ENCODE assay signal across 9 mouse cellular contexts in genomic region chr17:8340407-8341359, GRCm38 (mm10). TPM values are rescaled to one million over a fixed set of nuclear protein-coding genes. Genes with fewer than 3 reads are reported as not detected.
DNase-seq lines count a peak whose midpoint lies in the region; ATAC-seq lines count a peak whose summit lies in the region.
"Had no signal": no experiment of that assay in that cellular context is flagged by ENCODE, and none has a peak within 500 bp of the region (broad histone marks: within the 10 kb centered on the region; RNA-seq: fewer than 3 reads in every experiment).

No protein-coding gene starts in this region.

- peak; percentile 47 to 61 for DNase-seq in left cerebral cortex, adult 18-20 months (ENCODE audit: low spot score in 2 of 2)
- DNase-seq in left cerebral cortex, adult 11 months (ENCODE audit: low spot score), result no peak
- peak; percentile 79 to 83 for DNase-seq in cerebellum, postnatal 14 days
- DNase-seq in frontal cortex, postnatal 36 days (ENCODE audit: low spot score in 2 of 2), result peak; percentile 64 to 68
- DNase-seq in kidney, postnatal 25 days, result peak; percentile 21 to 40
- peak; percentile 55 for DNase-seq in right cerebral cortex, adult 18-20 months
- DNase-seq in c-Kit-positive CD71-positive TER-119-positive erythroid progenitor cells, embryonic 14.5 days (ENCODE audit: low spot score), result no peak

- H3K36me3 ChIP-seq in lung, embryonic 15.5 days, result no peaks in the 10 kb centered on the region

- peaks cover 44% of the 10 kb centered on the region for H3K27me3 ChIP-seq in lung, embryonic 15.5 days

- peak overlapping the region; percentile 99 for H3K4me2 ChIP-seq in lung, embryonic 15.5 days

- H3K4me1 ChIP-seq in lung, embryonic 15.5 days, result peaks cover 29% of the 10 kb centered on the region

- peak overlapping the region; percentile 53 for H3K4me3 ChIP-seq in lung, embryonic 15.5 days

- peak overlapping the region; percentile 2; the same call in 1 of the 2 replicates for H3K27ac ChIP-seq in lung, embryonic 15.5 days

- ATAC-seq in lung, embryonic 15.5 days (ENCODE audit: borderline replicate concordance, extremely low read depth, low FRiP score, low TSS enrichment), result peak; percentile 55

- no peaks in the 10 kb centered on the region for H3K9me3 ChIP-seq in lung, embryonic 15.5 days

- 0% methylated on average over 50 of the region's 92 CpGs for WGBS in lung, embryonic 15.5 days

- H3K9ac ChIP-seq in lung, embryonic 15.5 days, result peak overlapping the region; percentile 42

RNA-seq across cellular contexts. Expression of gene Prr18, which starts 3.4 kb away (rescaled TPM):
- total RNA-seq in left cerebral cortex, adult 18-20 months (2021), result 10 to 100 TPM; 14.0 to 17.9 TPM
- 1.7 TPM in 2 replicates for polyA plus RNA-seq in lung, embryonic 15.5 days (2015; fragmentation: Nextera tagmentation; extraction: Ambion mirVana)

RNA-seq across cellular contexts. Expression of gene T2, which starts 15.1 kb away (rescaled TPM):
- 1 to 10 TPM in 1 of 2 experiments, under 1 TPM in 1; 0.84 to 1.3 TPM for total RNA-seq in left cerebral cortex, adult 18-20 months (2021)
- polyA plus RNA-seq in lung, embryonic 15.5 days (2015; fragmentation: Nextera tagmentation; extraction: Ambion mirVana), result 0.26 and 0.68 TPM in 2 replicates
- total RNA-seq: neutrophil, adult 5-6 weeks had no signal

RNA-seq across cellular contexts. Expression of gene Sft2d1, which starts 29.8 kb away (rescaled TPM):
- 10 to 100 TPM; 62.1 to 63.8 TPM for total RNA-seq in left cerebral cortex, adult 18-20 months (2021)
- polyA plus RNA-seq in lung, embryonic 15.5 days (2015; fragmentation: Nextera tagmentation; extraction: Ambion mirVana), result 75.8 and 79.9 TPM in 2 replicates

RNA-seq across cellular contexts. Expression of gene Mpc1, which starts 58.0 kb away (rescaled TPM):
- total RNA-seq in left cerebral cortex, adult 18-20 months (2021), result 100 to 1,000 TPM; 161 to 169 TPM
- 176 and 180 TPM in 2 replicates for polyA plus RNA-seq in lung, embryonic 15.5 days (2015; fragmentation: Nextera tagmentation; extraction: Ambion mirVana)

Comparison
In these comparisons a context has a peak if more than half of its experiments do, and no peak if none do; other contexts are left out.
1. DNase-seq: peak in left cerebral cortex, adult 18-20 months (2 of 2), cerebellum, postnatal 14 days (2 of 2), frontal cortex, postnatal 36 days (2 of 2), kidney, postnatal 25 days (2 of 2) and right cerebral cortex, adult 18-20 months (single experiment); none in left cerebral cortex, adult 11 months (single experiment) and c-Kit-positive CD71-positive TER-119-positive erythroid progenitor cells, embryonic 14.5 days (single experiment).